ENCODE assay signal across 8 mouse cellular contexts in the genomic region with DNA sequence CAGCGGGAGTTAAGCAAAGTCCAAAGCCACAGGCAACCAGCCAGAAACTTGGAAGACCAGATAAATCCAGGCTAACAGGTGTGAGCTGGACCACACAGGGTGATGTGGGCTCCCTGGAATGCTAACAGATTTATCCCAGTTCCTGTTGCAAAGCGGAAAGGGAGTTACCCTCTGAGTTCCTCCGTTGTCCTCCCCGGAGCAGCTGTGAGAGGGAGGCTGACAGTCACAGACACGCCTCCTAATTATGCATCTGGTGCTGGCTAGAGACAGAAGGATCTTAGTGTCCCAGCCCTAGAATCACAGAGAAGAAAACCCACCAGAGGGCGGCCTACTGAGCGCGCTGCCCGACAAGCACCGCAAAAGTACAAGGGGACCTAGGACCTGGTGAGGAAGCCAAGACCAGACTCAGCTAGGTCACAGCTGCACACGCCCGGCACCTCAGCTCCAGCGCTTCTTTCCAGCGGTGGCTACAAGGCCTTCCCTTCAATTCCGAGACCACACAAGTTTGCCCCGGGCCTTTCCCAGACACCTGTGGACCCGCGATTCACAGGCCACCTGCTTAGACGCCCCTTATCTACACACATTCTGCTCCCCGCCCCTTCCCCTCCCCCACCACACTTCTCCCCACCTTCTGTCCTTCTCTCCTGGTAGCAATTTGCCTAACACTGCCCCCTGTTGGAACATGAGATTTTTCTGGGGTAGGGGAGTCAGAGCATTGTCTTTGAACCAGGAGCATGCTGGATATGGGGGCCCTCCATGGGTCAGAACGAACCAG. TPM values are rescaled to one million over a fixed set of nuclear protein-coding genes. Genes with fewer than 3 reads are reported as not detected.
DNase-seq lines count a peak whose midpoint lies in the region; ATAC-seq and TF ChIP-seq lines count a peak whose summit lies in the region.

No protein-coding gene starts in this region.

- peak overlapping the region; percentile 91 for H3K27ac ChIP-seq in ES-Bruce4 (ENCODE audit: insufficient read depth, low read length)
- peak overlapping the region; percentile 78 for H3K27ac ChIP-seq in hindbrain, postnatal 0 days

- H3K27me3 ChIP-seq in ES-Bruce4 (ENCODE audit: control insufficient read depth, insufficient read depth, low read length, poor library complexity, severe bottlenecking): no peaks in the 10 kb centered on the region
- H3K27me3 ChIP-seq in hindbrain, postnatal 0 days (ENCODE audit: insufficient read depth, low read length): no peaks in the 10 kb centered on the region

- 5% methylated on average over 21 of the region's 21 CpGs for WGBS in hindbrain, postnatal 0 days

- TF ChIP-seq POLR2A in ES-Bruce4 (IDR thresholded peaks at IDR 0.05; ENCODE audit: insufficient read depth, low read length): no peak

- DNase-seq in cerebellum, postnatal 10 days: peak; percentile 60 to 68
- DNase-seq in gastrocnemius, postnatal 10 days: peak; percentile 52
- DNase-seq in hindbrain, postnatal 0 days (ENCODE audit: low spot score): peak; percentile 83
- peak; percentile 40 to 44 for DNase-seq in left cerebral cortex, adult 18-20 months (ENCODE audit: low spot score in 2 of 2)
- DNase-seq in lung, postnatal 25 days (ENCODE audit: low spot score): peak; percentile 18
- DNase-seq in right cerebral cortex, postnatal 10 days (ENCODE audit: low spot score in 2 of 2): peak; percentile 64 to 72
- DNase-seq in T-cell, adult 2 months (ENCODE audit: low spot score): no peak

- peak; percentile 85 for ATAC-seq in hindbrain, postnatal 0 days

- no peaks in the 10 kb centered on the region for H3K36me3 ChIP-seq in ES-Bruce4 (ENCODE audit: control insufficient read depth, insufficient read depth, low read length, poor library complexity, severe bottlenecking)
- no peaks in the 10 kb centered on the region for H3K36me3 ChIP-seq in hindbrain, postnatal 0 days (ENCODE audit: insufficient read depth, low read length)

- H3K4me2 ChIP-seq in hindbrain, postnatal 0 days (ENCODE audit: low read depth, low read length): peak overlapping the region; percentile 52

- peak overlapping the region; percentile 67 for H3K9ac ChIP-seq in ES-Bruce4 (ENCODE audit: low read depth, poor library complexity, severe bottlenecking)
- no peak overlapping the region for H3K9ac ChIP-seq in hindbrain, postnatal 0 days (replicated peaks; ENCODE audit: low read length)

- H3K9me3 ChIP-seq in ES-Bruce4 (replicated peaks; ENCODE audit: control insufficient read depth, insufficient read depth, low read length, poor library complexity, severe bottlenecking): peaks cover 2% of the 10 kb centered on the region; the same call in 1 of the 2 replicates
- no peaks in the 10 kb centered on the region for H3K9me3 ChIP-seq in hindbrain, postnatal 0 days (ENCODE audit: low read length)

- peak; percentile 88 for TF ChIP-seq EP300 in ES-Bruce4 (IDR thresholded peaks at IDR 0.05; ENCODE audit: insufficient read depth, low read depth, low read length)

- peak; percentile 23 for TF ChIP-seq CTCF in ES-Bruce4 (IDR thresholded peaks at IDR 0.05; ENCODE audit: low read depth, low read length)
- peak; percentile 66 for TF ChIP-seq CTCF in hindbrain, postnatal 0 days (IDR thresholded peaks at IDR 0.05; ENCODE audit: low read depth)

- H3K4me1 ChIP-seq in ES-Bruce4 (ENCODE audit: control insufficient read depth, insufficient read depth, low read length): peaks cover 3% of the 10 kb centered on the region
- H3K4me1 ChIP-seq in hindbrain, postnatal 0 days (ENCODE audit: insufficient read depth, low read length): peaks cover 9% of the 10 kb centered on the region; the same call in 1 of the 2 replicates

- peak overlapping the region; percentile 59 for H3K4me3 ChIP-seq in ES-Bruce4 (ENCODE audit: low read depth, low read length)
- peak overlapping the region; percentile 23 for H3K4me3 ChIP-seq in hindbrain, postnatal 0 days (ENCODE audit: low read length)

RNA-seq across cellular contexts. Expression of a gene that starts 32.8 kb away (rescaled TPM):
- polyA plus RNA-seq in ES-Bruce4 (2011; ENCODE audit: insufficient read depth, insufficient read length, low read depth, missing spikeins): 5.8 and 7.0 TPM in 2 replicates
- total RNA-seq in gastrocnemius, postnatal 10 days (2021): 1 to 10 TPM; 3.8 to 4.4 TPM
- total RNA-seq in hindbrain, postnatal 0 days (2014; rRNA removed): 18.4 and 19.3 TPM in 2 replicates
- 10.2 and 10.5 TPM in 2 replicates for polyA plus RNA-seq in hindbrain, postnatal 0 days (2015; fragmentation: Nextera tagmentation; extraction: Ambion mirVana)
- total RNA-seq in left cerebral cortex, adult 18-20 months (2021): 10 to 100 TPM; 10.6 to 11.7 TPM
